Mouse (Mus musculus): ENCODE data around the gene Kcnj2. TPM values are rescaled to one million over a fixed set of nuclear protein-coding genes. Genes with fewer than 3 reads are reported as not detected.
A peak's percentile ranks its signal among the peaks of the same experiment; 100 is the strongest.

Kcnj2 gene
- 0.96 and 1.2 TPM in 2 replicates for polyA plus RNA-seq (2015; fragmentation: Nextera tagmentation; extraction: Ambion mirVana)

GRCm38 (mm10) chr11:111065635-111066298, at the start of gene Kcnj2:
Gene Kcnj2 (plus strand): TSS chr11:111066164.
- peak; percentile 99 for ATAC-seq (ENCODE audit: insufficient read depth, low FRiP score, low read depth)
- H3K27me3 ChIP-seq (replicated peaks), result no peaks in the 10 kb centered on the region
- no peaks in the 10 kb centered on the region for H3K36me3 ChIP-seq
- no peaks in the 10 kb centered on the region for H3K4me1 ChIP-seq
- peak within 1 kb of the TSS; percentile 62 for H3K4me3 ChIP-seq (replicated peaks)
- peak within 1 kb of the TSS; percentile 94 for H3K4me2 ChIP-seq
- WGBS, result 0% methylated on average over 27 of the region's 28 CpGs
- peak within 1 kb of the TSS; percentile 71 for H3K27ac ChIP-seq
- H3K9me3 ChIP-seq, result no peaks in the 10 kb centered on the region
- H3K9ac ChIP-seq, result peak within 1 kb of the TSS; percentile 29; the same call in 1 of the 2 replicates

GRCm38 (mm10) chr11:111016206-111016605, 49.8 kb upstream of the Kcnj2 start:
- WGBS, result 91% methylated on average over 3 of the region's 3 CpGs
- Histone ChIP-seq H3K4me3 (replicated peaks) (no peak overlapping the region), H3K4me2 (no peak overlapping the region), H3K9ac (no peak overlapping the region), H3K36me3 (no peaks in the 10 kb centered on the region), H3K9me3 (no peaks in the 10 kb centered on the region), H3K4me1 (no peaks in the 10 kb centered on the region), H3K27me3 (replicated peaks) (no peaks in the 10 kb centered on the region), H3K27ac (no peak overlapping the region)
- no peak for ATAC-seq (ENCODE audit: insufficient read depth, low FRiP score, low read depth)

DNA sequence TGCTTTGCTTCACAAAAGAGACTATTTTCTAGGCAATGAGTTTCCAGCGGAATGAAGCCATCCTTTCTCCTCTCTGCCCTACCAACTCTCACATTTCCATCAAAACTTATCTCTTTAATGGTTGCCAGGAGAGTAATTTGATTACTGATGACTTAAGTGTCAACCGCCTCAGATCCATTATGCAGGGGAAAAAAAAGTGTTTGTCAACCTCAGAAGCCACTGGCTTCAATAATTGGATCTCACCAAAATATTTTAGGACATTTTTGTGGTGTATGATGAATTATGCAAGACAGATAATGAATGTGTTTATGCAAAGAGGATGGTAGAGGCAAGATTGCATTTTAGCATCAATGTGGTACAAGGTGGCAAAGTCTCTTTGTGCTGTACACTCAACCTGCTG, 45.8 kb upstream of the Kcnj2 start:
- no peak for ATAC-seq (ENCODE audit: insufficient read depth, low FRiP score, low read depth)
- Histone ChIP-seq H3K4me1 (no peaks in the 10 kb centered on the region), H3K4me3 (replicated peaks) (no peak overlapping the region), H3K9ac (no peak overlapping the region), H3K36me3 (no peaks in the 10 kb centered on the region), H3K4me2 (no peak overlapping the region), H3K9me3 (no peaks in the 10 kb centered on the region), H3K27ac (no peak overlapping the region), H3K27me3 (replicated peaks) (no peaks in the 10 kb centered on the region)
- WGBS, result 58% methylated on average over 2 of the region's 2 CpGs

- WGBS, result 74% methylated on average over 8 of the region's 8 CpGs
- no peaks in the 10 kb centered on the region for H3K4me1 ChIP-seq
- no peaks in the 10 kb centered on the region for H3K36me3 ChIP-seq
- H3K4me2 ChIP-seq, result no peak overlapping the region
- no peak overlapping the region for H3K27ac ChIP-seq
- no peaks in the 10 kb centered on the region for H3K27me3 ChIP-seq (replicated peaks)
- no peak overlapping the region for H3K9ac ChIP-seq
- no peak for ATAC-seq (ENCODE audit: insufficient read depth, low FRiP score, low read depth)
- H3K4me3 ChIP-seq (replicated peaks), result no peak overlapping the region
- H3K9me3 ChIP-seq, result no peaks in the 10 kb centered on the region
These were observed 43.2 kb upstream of the Kcnj2 start for GRCm38 (mm10) chr11:111022681-111023281.

DNA sequence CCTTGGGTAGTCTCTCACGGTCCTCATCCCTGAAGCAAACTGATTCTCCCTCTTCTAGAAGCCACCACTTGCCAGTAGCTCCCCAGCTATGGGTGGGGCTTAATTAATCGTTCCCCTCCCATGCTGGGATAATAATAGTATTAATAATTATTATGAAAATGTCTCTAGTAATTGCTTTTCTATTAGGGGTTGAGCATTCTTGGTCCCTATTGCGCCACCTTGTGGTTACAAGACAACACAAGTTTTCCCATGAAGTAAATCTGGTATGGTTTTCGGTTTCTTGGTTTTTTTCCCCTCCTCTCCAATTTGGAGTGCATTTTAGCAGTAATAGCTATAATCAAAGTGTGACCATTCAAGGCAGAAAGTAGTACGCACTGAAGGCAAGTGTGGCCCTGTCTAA, 23.8 kb upstream of the Kcnj2 start:
- no peak for ATAC-seq (ENCODE audit: insufficient read depth, low FRiP score, low read depth)
- 48% methylated on average over 5 of the region's 5 CpGs for WGBS
- no peaks in the 10 kb centered on the region for H3K9me3 ChIP-seq
- no peak overlapping the region for H3K4me2 ChIP-seq
- no peaks in the 10 kb centered on the region for H3K4me1 ChIP-seq
- H3K27ac ChIP-seq, result no peak overlapping the region
- H3K9ac ChIP-seq, result no peak overlapping the region
- no peak overlapping the region for H3K4me3 ChIP-seq (replicated peaks)
- no peaks in the 10 kb centered on the region for H3K27me3 ChIP-seq (replicated peaks)
- no peaks in the 10 kb centered on the region for H3K36me3 ChIP-seq

GRCm38 (mm10) chr11:111043298-111043697, 22.7 kb upstream of the Kcnj2 start:
- H3K4me2 ChIP-seq, result no peak overlapping the region
- H3K4me3 ChIP-seq (replicated peaks), result no peak overlapping the region
- H3K4me1 ChIP-seq, result no peaks in the 10 kb centered on the region
- no peaks in the 10 kb centered on the region for H3K27me3 ChIP-seq (replicated peaks)
- no peaks in the 10 kb centered on the region for H3K9me3 ChIP-seq
- ATAC-seq (ENCODE audit: insufficient read depth, low FRiP score, low read depth), result no peak
- no peak overlapping the region for H3K27ac ChIP-seq
- no peak overlapping the region for H3K9ac ChIP-seq
- H3K36me3 ChIP-seq, result no peaks in the 10 kb centered on the region
- 88% methylated on average over 4 of the region's 4 CpGs for WGBS

GRCm38 (mm10) chr11:111054252-111054651, 11.7 kb upstream of the Kcnj2 start:
- 78% methylated on average over 3 of the region's 3 CpGs for WGBS
- Histone ChIP-seq H3K27ac (no peak overlapping the region), H3K4me1 (no peaks in the 10 kb centered on the region), H3K9me3 (no peaks in the 10 kb centered on the region), H3K9ac (no peak overlapping the region), H3K36me3 (no peaks in the 10 kb centered on the region), H3K4me3 (replicated peaks) (no peak overlapping the region), H3K4me2 (no peak overlapping the region), H3K27me3 (replicated peaks) (no peaks in the 10 kb centered on the region)
- ATAC-seq (ENCODE audit: insufficient read depth, low FRiP score, low read depth), result no peak

DNA sequence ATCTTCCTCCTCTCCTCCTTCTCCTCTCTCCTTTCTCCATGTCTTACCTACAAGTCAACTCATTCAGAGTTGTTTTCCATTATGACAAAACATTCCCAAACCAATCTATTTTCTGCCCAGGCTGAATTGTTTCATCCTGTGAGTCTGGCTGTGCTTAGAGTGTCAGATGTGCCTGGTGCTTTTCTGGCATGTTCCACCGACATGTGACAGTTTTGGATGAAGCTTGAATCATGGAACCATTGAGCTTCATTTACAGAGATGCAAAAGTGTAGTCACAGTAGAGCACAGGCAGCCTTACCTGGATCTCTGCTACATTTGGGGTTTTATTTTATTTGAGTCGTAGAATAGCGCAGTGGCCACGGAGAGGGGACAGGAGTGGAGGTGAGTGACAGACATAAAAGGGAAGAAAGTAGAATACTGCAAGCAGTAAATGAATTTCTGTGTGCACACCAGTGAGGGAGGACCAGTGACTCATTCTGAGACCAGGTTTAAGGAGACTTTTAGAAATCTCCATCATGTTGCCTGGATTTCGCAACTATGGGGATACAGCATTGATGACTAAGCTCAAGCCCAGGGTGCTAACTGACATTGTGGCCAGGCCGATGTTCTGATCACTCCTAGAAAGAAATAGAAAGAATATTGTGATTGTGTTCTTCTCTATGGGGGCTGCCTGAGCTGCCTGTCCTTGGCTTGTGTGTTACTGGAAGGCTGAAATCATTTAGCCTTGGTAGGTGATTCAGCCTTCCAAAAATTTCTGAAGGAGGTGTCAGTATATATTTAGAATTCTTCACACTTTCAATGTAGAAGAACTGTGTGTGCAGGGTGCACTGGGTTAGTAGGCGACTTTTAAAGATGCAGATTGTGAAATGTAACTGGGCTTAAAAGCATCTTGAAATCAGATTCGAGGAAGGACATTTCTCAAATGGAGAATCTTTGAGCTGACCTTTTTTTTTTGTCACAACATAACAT, 10.8 kb upstream of the Kcnj2 start:
- ATAC-seq (ENCODE audit: insufficient read depth, low FRiP score, low read depth), result no peak
- WGBS, result 85% methylated on average over 8 of the region's 8 CpGs

GRCm38 (mm10) chr11:111056030-111056429, 9.9 kb upstream of the Kcnj2 start:
- Histone ChIP-seq H3K4me2 (no peak overlapping the region), H3K4me1 (no peaks in the 10 kb centered on the region), H3K4me3 (replicated peaks) (no peak overlapping the region), H3K9ac (no peak overlapping the region), H3K36me3 (no peaks in the 10 kb centered on the region), H3K27me3 (replicated peaks) (no peaks in the 10 kb centered on the region), H3K9me3 (no peaks in the 10 kb centered on the region), H3K27ac (no peak overlapping the region)
- 52% methylated on average over 13 of the region's 13 CpGs for WGBS
- no peak for ATAC-seq (ENCODE audit: insufficient read depth, low FRiP score, low read depth)

More for the DNA sequence above, 10.8 kb upstream of the Kcnj2 start:
- Histone ChIP-seq H3K4me3 (replicated peaks) (no peak overlapping the region), H3K4me1 (no peaks in the 10 kb centered on the region), H3K9me3 (no peaks in the 10 kb centered on the region), H3K27ac (no peak overlapping the region), H3K4me2 (no peak overlapping the region), H3K27me3 (replicated peaks) (no peaks in the 10 kb centered on the region), H3K36me3 (no peaks in the 10 kb centered on the region), H3K9ac (no peak overlapping the region)

GRCm38 (mm10) chr11:111057435-111057834, 8.5 kb upstream of the Kcnj2 start:
- no peaks in the 10 kb centered on the region for H3K9me3 ChIP-seq
- no peaks in the 10 kb centered on the region for H3K36me3 ChIP-seq
- H3K4me3 ChIP-seq (replicated peaks), result no peak overlapping the region
- WGBS, result 96% methylated on average over 4 of the region's 4 CpGs
- H3K9ac ChIP-seq, result no peak overlapping the region
- no peaks in the 10 kb centered on the region for H3K27me3 ChIP-seq (replicated peaks)
- ATAC-seq (ENCODE audit: insufficient read depth, low FRiP score, low read depth), result no peak
- H3K4me2 ChIP-seq, result no peak overlapping the region
- no peaks in the 10 kb centered on the region for H3K4me1 ChIP-seq
- H3K27ac ChIP-seq, result no peak overlapping the region

- no peak for ATAC-seq (ENCODE audit: insufficient read depth, low FRiP score, low read depth)
- no peak overlapping the region for H3K4me2 ChIP-seq
- H3K36me3 ChIP-seq, result no peaks in the 10 kb centered on the region
- H3K27ac ChIP-seq, result no peak overlapping the region
- no peaks in the 10 kb centered on the region for H3K4me1 ChIP-seq
- H3K27me3 ChIP-seq (replicated peaks), result no peaks in the 10 kb centered on the region
- no peaks in the 10 kb centered on the region for H3K9me3 ChIP-seq
- H3K4me3 ChIP-seq (replicated peaks), result no peak overlapping the region
- no peak overlapping the region for H3K9ac ChIP-seq
These were observed 6.5 kb upstream of the Kcnj2 start for GRCm38 (mm10) chr11:111059440-111059839.

GRCm38 (mm10) chr11:111060216-111060615, 5.7 kb upstream of the Kcnj2 start:
- WGBS, result 55% methylated on average over 5 of the region's 5 CpGs
- Histone ChIP-seq H3K27me3 (replicated peaks) (no peaks in the 10 kb centered on the region), H3K27ac (no peak overlapping the region), H3K36me3 (no peaks in the 10 kb centered on the region), H3K4me1 (no peaks in the 10 kb centered on the region), H3K9ac (no peak overlapping the region), H3K4me3 (replicated peaks) (no peak overlapping the region), H3K9me3 (no peaks in the 10 kb centered on the region), H3K4me2 (no peak overlapping the region)
- ATAC-seq (ENCODE audit: insufficient read depth, low FRiP score, low read depth), result no peak

Data from stomach, embryonic 15.5 days (tissue).